Mouse (Mus musculus) erythroblast, embryonic 14.5 days (primary cell): ENCODE measurements around the gene Olfr1426.

ENCODE experiments used
- GATA1 ChIP-seq: IDR thresholded peaks from 2 replicates; pipeline ENCODE4 v1.6.1; 2012; ENCODE audit warnings: low read length, inconsistent platforms, mixed read lengths
- TAL1 ChIP-seq: IDR thresholded peaks from 3 replicates; pipeline ENCODE4 v1.6.1; 2012; ENCODE audit warnings: low read length, inconsistent platforms, mixed read lengths

- TF ChIP-seq TAL1 (no peak), GATA1 (no peak)
Observed at GRCm38 (mm10) chr19:12041217-12041616, 50.6 kb downstream of the Olfr1426 start, which contains the start of gene Olfr1423.
